Mouse (Mus musculus): ENCODE results near the gene Olfr92.

DNA sequence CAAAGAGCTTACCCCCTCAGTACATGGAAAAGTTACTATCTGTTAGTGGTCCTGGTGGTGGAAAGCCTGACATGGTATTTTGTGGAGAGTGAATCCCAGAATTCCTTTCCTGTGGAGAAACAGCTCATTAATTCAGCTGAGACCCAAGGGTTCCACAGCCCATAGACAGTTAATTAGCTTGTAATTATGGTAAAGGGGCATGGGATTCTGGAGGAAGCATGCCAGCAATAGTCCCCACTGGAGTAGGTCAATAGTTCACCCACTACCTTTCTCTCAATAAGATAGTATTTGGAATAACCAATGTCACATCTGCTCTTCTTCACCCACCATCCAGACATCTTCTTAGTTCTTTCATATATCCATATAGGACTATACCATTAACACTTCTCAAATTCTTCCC is 31.5 kb downstream of the Olfr92 start, which contains the start of gene Olfr90:
- no peak for TF ChIP-seq CTCF (conservative IDR thresholded peaks at IDR 0.05; ENCODE audit: insufficient read depth, insufficient read length, low read depth, low read length)
- no peak for TF ChIP-seq POLR2A (IDR thresholded peaks at IDR 0.05; ENCODE audit: low read depth, low read length)

Measured in kidney, adult 2 months (tissue).